Mouse (Mus musculus) heart, embryonic 16.5 days (tissue): Measurements from ENCODE around the gene Rwdd2a. TPM values are rescaled to one million over a fixed set of nuclear protein-coding genes. Genes with fewer than 3 reads are reported as not detected.
"Not testable (repeated sequence)": the region's sequence is repeated elsewhere in the genome, so short reads cannot be mapped to it uniquely, and the experiment has no call there.

ENCODE experiments used
- ATAC-seq: fragments of 200-750 bp; cut with Nextera tagmentation; replicated peaks from 2 replicates; pipeline ENCODE4 v1.8.0; 2017; ENCODE audit warnings: moderate number of reproducible peaks; ENCODE audit not compliant: insufficient read depth, low FRiP score; ENCODE audit errors: extremely low read depth
- H3K27ac ChIP-seq: fragments of 300-500 bp; sonication (generic); 2 replicates; pipeline ENCODE4 v1.5.1; 2014; ENCODE audit warnings: mild to moderate bottlenecking, low read length, control low read depth, moderate library complexity
- H3K27me3 ChIP-seq: fragments of 300-500 bp; sonication (generic); 2 replicates; pipeline ENCODE4 v1.6.1; 2014; ENCODE audit warnings: low read length, mixed read lengths; ENCODE audit not compliant: control insufficient read depth, insufficient read depth
- H3K36me3 ChIP-seq: fragments of 300-500 bp; sonication (generic); 2 replicates; pipeline ENCODE4 v1.6.1; 2014; ENCODE audit not compliant: control insufficient read depth, insufficient read depth
- H3K4me1 ChIP-seq: fragments of 300-500 bp; sonication (generic); 2 replicates; pipeline ENCODE4 v1.6.1; 2014; ENCODE audit warnings: low read length, mixed read lengths; ENCODE audit not compliant: control insufficient read depth, insufficient read depth
- H3K4me2 ChIP-seq: fragments of 300-500 bp; sonication (generic); 2 replicates; pipeline ENCODE4 v1.6.1; 2014; ENCODE audit warnings: low read depth, mild to moderate bottlenecking, control low read depth, low read length
- H3K4me3 ChIP-seq: fragments of 300-500 bp; sonication (generic); 2 replicates; pipeline ENCODE4 v1.5.1; 2014; ENCODE audit warnings: mild to moderate bottlenecking, control low read depth, low read length
- H3K9ac ChIP-seq: fragments of 300-500 bp; sonication (generic); 2 replicates; pipeline ENCODE4 v1.6.1; 2014; ENCODE audit warnings: low read length, control low read depth
- H3K9me3 ChIP-seq: fragments of 300-500 bp; sonication (generic); replicated peaks from 2 replicates; pipeline ENCODE4 v1.6.1; 2016; ENCODE audit warnings: low read length; ENCODE audit not compliant: control insufficient read depth
- WGBS: fragments of 180-500 bp; shearing (Covaris S2); extraction: QIAGEN DNeasy Blood & Tissue Kit; methylation state at CpG from one replicate; pipeline ENCODE4 v1.1.7; 2014; 5-methylcytosine and 5-hydroxymethylcytosine counted together
- polyA plus RNA-seq: library from polyadenylated mRNA; unstranded; fragments of >200 nt; fragmentation: Nextera tagmentation; extraction: Ambion mirVana; gene quantifications from 2 replicates; pipeline ENCODE4 v1.2.1, GENCODE M21; 2015

Gene Rwdd2a
- polyA plus RNA-seq, 1 experiment from 2014 or later, result 5.2 TPM

GRCm38 (mm10) chr9:86575178-86575577, 3.4 kb downstream of the Rwdd2a start:
- Histone ChIP-seq H3K9me3 (no peaks in the 10 kb centered on the region), H3K36me3 (no peaks in the 10 kb centered on the region), H3K27me3 (no peaks in the 10 kb centered on the region), H3K4me1 (peaks cover 13% of the 10 kb centered on the region), H3K4me3 (no peak overlapping the region), H3K9ac (no peak overlapping the region), H3K27ac (no peak overlapping the region), H3K4me2 (no peak overlapping the region)
- no peak for ATAC-seq
- 90% methylated on average over 6 of the region's 6 CpGs for WGBS

- Histone ChIP-seq H3K9ac (no peak overlapping the region), H3K4me1 (no peaks in the 10 kb centered on the region), H3K36me3 (no peaks in the 10 kb centered on the region), H3K4me2 (peak overlapping the region; percentile 1; the same call in 1 of the 2 replicates), H3K27me3 (no peaks in the 10 kb centered on the region), H3K27ac (no peak overlapping the region), H3K4me3 (no peak overlapping the region), H3K9me3 (no peaks in the 10 kb centered on the region)
- 59% methylated on average over 10 of the region's 10 CpGs for WGBS
- ATAC-seq, result no peak; the same call in 1 of the 2 replicates
Measured at GRCm38 (mm10) chr9:86579657-86580056, 7.9 kb downstream of the Rwdd2a start.

GRCm38 (mm10) chr9:86583740-86584139, 11.9 kb downstream of the Rwdd2a start:
- 46% methylated on average over 3 of the region's 3 CpGs for WGBS

GRCm38 (mm10) chr9:86587019-86587795, 15.4 kb downstream of the Rwdd2a start:
- no peaks in the 10 kb centered on the region for H3K9me3 ChIP-seq
- no peak overlapping the region for H3K27ac ChIP-seq
- no peaks in the 10 kb centered on the region for H3K36me3 ChIP-seq
- H3K4me1 ChIP-seq, result no peaks in the 10 kb centered on the region
- H3K9ac ChIP-seq, result no peak overlapping the region
- no peaks in the 10 kb centered on the region for H3K27me3 ChIP-seq
- no peak overlapping the region for H3K4me2 ChIP-seq
- WGBS, result 89% methylated on average over 11 of the region's 11 CpGs
- no peak overlapping the region for H3K4me3 ChIP-seq
- ATAC-seq, result no peak

More at GRCm38 (mm10) chr9:86583740-86584139, 11.9 kb downstream of the Rwdd2a start:
- Histone ChIP-seq H3K4me3 (no peak overlapping the region), H3K9ac (no peak overlapping the region), H3K4me2 (no peak overlapping the region), H3K9me3 (no peaks in the 10 kb centered on the region), H3K27me3 (no peaks in the 10 kb centered on the region), H3K36me3 (no peaks in the 10 kb centered on the region), H3K4me1 (no peaks in the 10 kb centered on the region), H3K27ac (no peak overlapping the region)
- no peak for ATAC-seq

- ATAC-seq, result no peak
- Histone ChIP-seq H3K4me3 (0 out of 2 replicates have a peak overlapping the region, but pooled peaks have one; percentile 2), H3K4me1 (peaks cover 12% of the 10 kb centered on the region), H3K4me2 (peak overlapping the region; percentile 39), H3K27ac (no peak overlapping the region), H3K36me3 (no peaks in the 10 kb centered on the region), H3K9me3 (no peaks in the 10 kb centered on the region), H3K9ac (no peak overlapping the region), H3K27me3 (no peaks in the 10 kb centered on the region)
- WGBS, result 56% methylated on average over 19 of the region's 19 CpGs
Measured at GRCm38 (mm10) chr9:86592676-86593668, 21.2 kb downstream of the Rwdd2a start.

GRCm38 (mm10) chr9:86594357-86594767, 22.6 kb downstream of the Rwdd2a start:
- Histone ChIP-seq H3K4me1 (peaks cover 16% of the 10 kb centered on the region), H3K27ac (peak overlapping the region; percentile 40; the same call in 1 of the 2 replicates), H3K4me2 (peak overlapping the region; percentile 39)
- H3K27me3 ChIP-seq, H3K4me3 ChIP-seq, H3K9me3 ChIP-seq, H3K36me3 ChIP-seq, H3K9ac ChIP-seq: not testable (repeated sequence)
- 13% methylated on average over 9 of the region's 10 CpGs for WGBS
- ATAC-seq, result peak; percentile 77

- H3K36me3 ChIP-seq, H3K9me3 ChIP-seq, H3K27ac ChIP-seq, H3K4me3 ChIP-seq, H3K27me3 ChIP-seq, H3K9ac ChIP-seq, H3K4me2 ChIP-seq, ATAC-seq: not testable (repeated sequence)
- peaks cover 24% of the 10 kb centered on the region for H3K4me1 ChIP-seq
Measured at GRCm38 (mm10) chr9:86596983-86597382, 25.2 kb downstream of the Rwdd2a start.

GRCm38 (mm10) chr9:86599723-86600303, 28.0 kb downstream of the Rwdd2a start:
- Histone ChIP-seq H3K4me1 (peaks cover 12% of the 10 kb centered on the region), H3K9ac (peak overlapping the region; percentile 0; the same call in 1 of the 2 replicates), H3K9me3 (no peaks in the 10 kb centered on the region), H3K27ac (peak overlapping the region; percentile 82), H3K4me2 (peak overlapping the region; percentile 28; the same call in 1 of the 2 replicates), H3K36me3 (no peaks in the 10 kb centered on the region), H3K27me3 (no peaks in the 10 kb centered on the region), H3K4me3 (no peak overlapping the region)
- ATAC-seq, result peak; percentile 82
- WGBS, result 10% methylated on average over 8 of the region's 8 CpGs
